Mouse (Mus musculus) G1E (cell line): ENCODE measurements around the gene Pdgfc.

Experiments used
- CTCF ChIP-seq: IDR thresholded peaks from 2 replicates; pipeline ENCODE4 v1.5.1; 2012; ENCODE audit warnings: low read depth, low read length, inconsistent platforms, mixed read lengths
- GATA1 ChIP-seq: IDR thresholded peaks from 2 replicates; pipeline ENCODE4 v1.6.1; 2012; ENCODE audit warnings: borderline replicate concordance, low read length, inconsistent platforms, mixed read lengths
- TAL1 ChIP-seq: conservative IDR thresholded peaks from 2 replicates; pipeline ENCODE4 v1.6.1; 2012; ENCODE audit warnings: low read depth, low read length, inconsistent platforms, mixed read lengths

DNA sequence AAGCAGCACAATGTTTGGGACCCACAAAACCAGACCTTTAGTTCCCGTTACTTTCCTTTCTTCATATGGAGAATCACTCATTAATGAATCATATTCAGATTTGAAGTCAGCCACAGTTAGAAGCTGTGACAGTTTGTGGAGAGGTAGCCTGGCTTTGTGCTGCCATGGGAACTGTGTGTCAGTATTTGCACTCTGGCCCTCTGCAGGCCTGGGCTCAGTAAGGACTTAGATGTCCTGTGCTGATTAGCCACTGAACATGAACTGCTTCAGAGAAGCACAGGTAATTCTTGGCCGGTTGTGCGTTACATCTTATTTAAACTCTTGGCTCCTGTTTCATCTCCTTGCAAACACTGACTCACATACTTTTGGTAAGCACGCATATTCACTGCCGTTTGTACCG lies 16.2 kb downstream of the Pdgfc start:
- TF ChIP-seq CTCF (no peak), GATA1 (no peak), TAL1 (no peak)
